Mouse (Mus musculus) frontal cortex, adult 2 months (tissue): Measurements from ENCODE around the gene 2010106E10Rik. TPM values are rescaled to one million over a fixed set of nuclear protein-coding genes. Genes with fewer than 3 reads are reported as not detected.

Experiments used
- DNase-seq, 2 experiments: peaks; one replicate each; pipeline ENCODE4 v3.0.0; 2022; ENCODE audit warnings: low spot score in 1 of 2; ENCODE audit errors: extremely low spot score in 1 of 2
- polyA plus RNA-seq: library from polyadenylated mRNA; depleted of rRNA; stranded (reverse); fragments of >200 nt; gene quantifications from 2 replicates; pipeline ENCODE4 v1.2.3, GENCODE M21; 2012; rRNA removed

2010106E10Rik gene
- polyA plus RNA-seq: 0.08 TPM in 1 of 2 replicates, not detected in the other

DNA sequence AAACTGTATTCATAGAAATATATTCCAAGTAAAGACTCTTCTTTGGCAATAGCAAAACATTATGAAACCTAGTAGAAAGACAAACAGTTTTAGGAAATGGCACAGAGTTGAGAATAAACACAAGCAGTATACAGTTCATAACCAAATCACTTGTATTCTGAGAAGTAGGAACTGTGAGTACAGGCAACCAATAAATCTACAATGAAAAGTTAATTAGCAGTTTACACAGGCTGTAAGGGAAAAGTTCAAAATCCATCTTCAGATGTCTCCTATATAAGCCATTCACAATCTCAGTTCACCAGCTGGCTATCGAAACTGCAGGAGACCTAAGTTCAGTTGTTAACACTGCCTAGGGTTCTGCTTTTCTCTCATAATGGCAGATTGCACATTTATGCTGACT is at the start of gene 2010106E10Rik:
TSS of gene 2010106E10Rik (plus strand) at position 301 of the 400 bp plus-strand sequence.
- DNase-seq: no peak

- no peak for DNase-seq
Observed at GRCm38 (mm10) chrX:112505651-112506050, 10.6 kb downstream of the 2010106E10Rik start.

DNA sequence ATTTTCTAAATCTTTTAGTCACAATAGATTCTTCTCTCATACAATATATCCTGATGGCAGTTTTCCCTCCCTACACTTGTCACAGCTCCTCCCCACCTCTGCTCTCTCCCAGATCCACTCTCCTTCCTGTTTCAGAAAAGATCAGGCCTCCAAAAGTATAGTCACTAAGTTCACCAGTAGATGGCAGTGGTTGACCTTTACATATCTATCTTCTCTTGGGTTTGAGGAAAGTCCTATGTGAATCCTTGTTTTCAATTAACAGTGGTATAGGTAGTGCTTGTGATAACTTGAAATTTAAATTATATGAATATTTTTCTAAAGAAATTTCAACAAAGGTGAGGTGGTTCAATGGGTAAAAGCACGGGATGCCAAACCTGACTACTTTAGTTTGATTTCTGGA is 29.7 kb downstream of the 2010106E10Rik start:
- peak in 1 of 2 experiments; percentile 60 for DNase-seq

DNA sequence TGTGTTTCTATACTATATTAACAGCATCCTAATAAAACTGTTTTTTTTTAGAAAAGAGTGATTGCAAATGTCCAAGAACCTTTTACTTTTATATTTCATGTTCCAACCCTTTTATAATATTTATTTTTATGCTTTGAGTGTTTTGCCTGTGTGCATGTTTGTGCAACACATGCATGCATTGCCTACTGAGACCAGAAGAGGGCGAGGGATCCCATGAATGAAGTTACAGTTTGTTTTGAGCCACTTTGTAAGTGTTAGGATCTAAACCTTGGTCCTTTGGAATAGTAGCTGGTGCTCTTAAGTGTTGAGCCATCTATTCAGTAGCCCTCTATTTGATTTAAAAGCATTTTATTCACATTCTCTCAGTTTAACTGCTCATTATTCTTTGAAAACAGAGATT is 48.0 kb downstream of the 2010106E10Rik start:
- no peak for DNase-seq

DNA sequence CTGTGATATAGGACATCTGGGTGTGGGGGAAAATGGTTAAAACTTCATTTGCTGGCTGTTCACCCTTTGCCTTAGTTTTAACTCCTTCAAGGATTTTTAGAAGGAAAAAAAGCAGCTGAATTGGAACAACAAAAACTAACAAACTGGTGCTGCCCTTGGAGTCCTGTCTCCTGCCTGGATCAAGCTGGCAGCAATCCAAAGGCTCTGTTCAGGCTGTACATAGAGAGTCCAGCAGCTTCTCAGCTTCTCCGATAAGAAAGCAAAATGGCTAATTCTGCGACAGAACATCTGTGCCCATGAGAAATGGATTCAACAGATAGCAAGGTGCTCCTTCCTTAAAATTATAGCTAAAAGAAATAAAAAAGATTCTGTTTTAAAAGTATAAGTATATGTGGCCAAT is 72.6 kb downstream of the 2010106E10Rik start:
- DNase-seq: no peak

DNA sequence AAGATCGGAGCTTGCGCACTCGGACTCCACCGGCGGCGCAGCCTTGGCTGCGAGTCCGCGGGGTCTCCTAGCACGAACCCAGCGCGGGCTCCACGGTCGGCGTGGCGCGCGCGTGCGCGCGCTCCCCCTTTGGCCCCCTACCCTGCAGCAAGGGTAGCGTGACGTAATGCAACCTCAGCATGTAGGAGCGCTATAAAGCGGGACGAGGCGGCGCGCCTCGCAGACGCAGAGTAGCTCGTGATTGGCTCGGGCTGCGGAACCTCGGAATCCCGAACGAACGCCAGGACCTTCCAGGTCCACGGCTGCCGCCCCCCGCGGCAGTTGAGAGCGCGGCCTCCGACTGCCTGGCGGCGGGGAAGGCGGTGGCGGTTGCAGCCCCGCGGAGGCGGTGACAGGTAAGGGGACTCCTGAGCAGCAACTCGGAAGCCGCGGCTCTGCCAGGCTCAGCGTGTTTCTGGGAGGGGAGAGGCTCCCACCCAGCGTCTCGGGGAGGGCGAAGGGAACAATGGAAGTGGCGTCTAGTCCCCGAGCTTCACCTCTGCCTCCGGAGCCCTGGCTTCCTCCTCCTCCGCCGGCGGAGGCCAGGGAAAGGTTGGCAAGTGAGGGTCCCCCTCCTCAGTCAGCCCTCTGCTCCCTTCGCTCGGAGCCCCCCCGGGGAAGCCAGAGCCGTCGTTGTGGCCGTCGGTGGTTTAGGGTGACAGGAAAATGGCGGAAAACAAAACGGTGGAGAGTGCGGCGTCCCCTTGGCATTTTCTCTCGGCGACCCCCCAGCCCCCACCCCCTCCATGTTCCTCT is 105.6 kb downstream of the 2010106E10Rik start, which contains the start of gene Zfp711:
TSS of gene Zfp711 (plus strand) at position 16 of the 795 bp plus-strand sequence.
- peak; percentile 21 to 78 for DNase-seq

GRCm38 (mm10) chrX:112601306-112602120 is 106.4 kb downstream of the 2010106E10Rik start:
- peak; percentile 2 to 36 for DNase-seq

Other genes starting within 250 kb of the 2010106E10Rik start
- 4.6 and 5.1 TPM in 2 replicates for gene Apool, start 183.9 kb upstream of the 2010106E10Rik start, polyA plus RNA-seq
- not detected in 2 replicates for gene Satl1, start 88.5 kb upstream of the 2010106E10Rik start, polyA plus RNA-seq
- 9.5 and 11.2 TPM in 2 replicates for gene Zfp711, start 105.3 kb downstream of the 2010106E10Rik start, polyA plus RNA-seq
- gene Pof1b, start 203.4 kb downstream of the 2010106E10Rik start, polyA plus RNA-seq: not detected in 2 replicates